15 mouse cellular contexts compared by ENCODE assay signal in genomic region chr2:90570216-90570615, GRCm38 (mm10). TPM values are rescaled to one million over a fixed set of nuclear protein-coding genes. Genes with fewer than 3 reads are reported as not detected.
DNase-seq lines count a peak whose midpoint lies in the region; ATAC-seq and TF ChIP-seq lines count a peak whose summit lies in the region.
"Had no signal": no experiment of that assay in that cellular context is flagged by ENCODE, and none has a peak within 500 bp of the region (broad histone marks: within the 10 kb centered on the region; RNA-seq: fewer than 3 reads in every experiment).

No protein-coding gene starts in this region.

- WGBS in heart, embryonic 13.5 days = 58% methylated on average over 10 of the region's 10 CpGs
- 37% methylated on average over 10 of the region's 10 CpGs for WGBS in spleen, adult 2 months

- ATAC-seq in heart, embryonic 13.5 days (ENCODE audit: extremely low read depth, insufficient number of reproducible peaks, low FRiP score, low TSS enrichment) = no peak
- peak; percentile 78 for ATAC-seq in inflammation-experienced regulatory T-cells, adult 6 months
- ATAC-seq: forebrain, postnatal 0 days had no signal

- H3K9me3 ChIP-seq in heart, embryonic 13.5 days = no peaks in the 10 kb centered on the region
- H3K9me3 ChIP-seq: embryonic facial prominence, embryonic 15.5 days had no signal

- H3K9ac ChIP-seq in heart, embryonic 13.5 days = no peak overlapping the region
- H3K9ac ChIP-seq: embryonic facial prominence, embryonic 15.5 days; forebrain, postnatal 0 days; liver, embryonic 14.5 days had no signal

- no peak overlapping the region for H3K4me3 ChIP-seq in heart, embryonic 13.5 days
- no peak overlapping the region for H3K4me3 ChIP-seq in spleen, adult 2 months (ENCODE audit: extremely low read depth, insufficient read depth, insufficient read length)
- H3K4me3 ChIP-seq: embryonic facial prominence, embryonic 15.5 days; left cerebral cortex, adult 2 months had no signal

- no peaks in the 10 kb centered on the region for H3K27me3 ChIP-seq in heart, embryonic 13.5 days (replicated peaks)
- H3K27me3 ChIP-seq in spleen, adult 2 months (ENCODE audit: control insufficient read depth, insufficient read depth, low read length) = no peaks in the 10 kb centered on the region
- H3K27me3 ChIP-seq: embryonic facial prominence, embryonic 15.5 days had no signal

- peaks cover 47% of the 10 kb centered on the region for H3K4me1 ChIP-seq in heart, embryonic 13.5 days
- peaks cover 31% of the 10 kb centered on the region for H3K4me1 ChIP-seq in spleen, adult 2 months (ENCODE audit: control insufficient read depth, insufficient read depth, insufficient read length)

- no peak for DNase-seq in heart, adult 11 months
- no peak for DNase-seq in spleen, adult 2 months (ENCODE audit: low read depth in 1 of 2, low spot score in 2 of 2)
- DNase-seq in spleen, postnatal 10 days (ENCODE audit: low spot score in 2 of 2) = no peak
- DNase-seq in urinary bladder, postnatal 10 days (ENCODE audit: low spot score) = no peak
- DNase-seq in testis, postnatal 14 days (ENCODE audit: low spot score) = no peak
- no peak for DNase-seq in embryo, embryonic 10.5 days (ENCODE audit: low spot score)
- DNase-seq: forebrain, postnatal 0 days; lung, postnatal 4 days; right cerebral cortex, postnatal 4 days had no signal

- TF ChIP-seq CTCF in spleen, adult 2 months (IDR thresholded peaks at IDR 0.05; ENCODE audit: extremely low read depth, insufficient read depth, insufficient read length, insufficient replicate concordance) = no peak

- peak overlapping the region; percentile 24; the same call in 1 of the 2 replicates for H3K4me2 ChIP-seq in heart, embryonic 13.5 days
- H3K4me2 ChIP-seq: embryonic facial prominence, embryonic 15.5 days had no signal

- TF ChIP-seq POLR2A in spleen, adult 2 months (IDR thresholded peaks at IDR 0.05; ENCODE audit: low read depth, low read length) = no peak

- no peak overlapping the region for H3K27ac ChIP-seq in heart, embryonic 13.5 days (replicated peaks)
- 0 out of 2 replicates have a peak overlapping the region, but pooled peaks have one; percentile 16 for H3K27ac ChIP-seq in spleen, adult 2 months (ENCODE audit: insufficient read depth, low read length)
- H3K27ac ChIP-seq: embryonic facial prominence, embryonic 15.5 days; left cerebral cortex, adult 2 months; liver, embryonic 14.5 days; stomach, postnatal 0 days had no signal

- H3K36me3 ChIP-seq in heart, embryonic 13.5 days = no peaks in the 10 kb centered on the region
- no peaks in the 10 kb centered on the region for H3K36me3 ChIP-seq in spleen, adult 2 months (ENCODE audit: control insufficient read depth, insufficient read depth, low read length)
- H3K36me3 ChIP-seq: embryonic facial prominence, embryonic 15.5 days had no signal

RNA-seq across cellular contexts. Expression of gene Ptprj, which starts 10.2 kb away (rescaled TPM):
- polyA plus RNA-seq in heart, embryonic 13.5 days (2015; fragmentation: Nextera tagmentation; extraction: Ambion mirVana) = 0.84 and 1.3 TPM in 2 replicates
- 21.0 and 21.9 TPM in 2 replicates for polyA plus RNA-seq in spleen, adult 2 months (2012; rRNA removed)
- 1 to 10 TPM; 4.2 to 5.4 (median 4.8) TPM for polyA plus RNA-seq in inflammation-experienced regulatory T-cells, adult 6 months (2017; shearing (Covaris generic))
